In the genomic region with DNA sequence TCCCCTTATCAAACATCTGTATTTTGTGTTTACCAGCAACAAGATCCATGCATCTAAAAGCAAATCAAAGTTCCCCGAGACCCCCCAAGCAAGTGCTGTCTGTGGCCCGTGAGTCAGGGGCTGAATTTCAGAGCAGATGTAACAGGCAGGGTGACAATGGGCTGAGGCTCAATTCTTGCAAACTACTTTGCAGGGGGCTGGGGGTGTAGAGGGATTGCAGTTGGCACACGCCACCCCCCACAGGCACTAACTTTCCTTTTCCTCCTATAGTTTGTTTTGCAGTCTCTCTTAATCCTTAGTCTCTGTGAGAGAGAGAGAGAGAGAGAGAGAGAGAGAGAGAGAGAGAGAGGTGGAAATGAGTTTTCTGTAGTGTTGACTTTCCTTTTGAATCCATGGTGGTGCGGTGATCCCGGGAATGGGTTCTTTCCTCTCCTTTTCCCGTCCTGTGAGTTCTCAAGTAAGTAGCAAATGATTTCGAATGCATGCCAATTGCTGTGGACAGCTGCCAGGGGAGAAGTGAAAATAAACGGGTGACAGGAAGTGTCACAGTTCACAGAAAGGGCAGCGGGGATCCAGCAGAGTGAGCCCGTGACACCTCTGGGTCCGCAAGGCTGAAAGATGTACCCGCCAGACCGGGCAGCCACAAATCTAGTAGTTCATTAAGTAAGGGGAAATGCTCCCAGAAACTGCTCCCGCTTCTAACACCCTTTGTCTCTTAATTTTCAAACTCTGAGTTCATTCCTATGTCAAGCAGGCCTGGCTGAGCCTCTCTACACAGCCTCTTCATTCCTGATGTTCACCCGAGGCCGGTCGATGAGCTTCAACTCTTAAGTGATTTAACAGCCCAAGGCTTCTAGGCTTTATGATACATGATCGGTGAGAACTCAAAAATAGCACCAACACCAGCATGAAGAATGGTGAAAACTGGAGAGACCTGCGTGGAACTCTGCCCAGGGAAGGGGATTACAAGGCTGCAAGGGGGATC, we compare ENCODE assay signal across 8 mouse cellular contexts.
DNase-seq lines count a peak whose midpoint lies in the region; TF ChIP-seq lines count a peak whose summit lies in the region.

No protein-coding gene starts in this region.

- 15% methylated on average over 19 of the region's 19 CpGs for WGBS in heart, adult 2 months
- 17% methylated on average over 19 of the region's 19 CpGs for WGBS in lung, adult 2 months
- 21% methylated on average over 19 of the region's 19 CpGs for WGBS in small intestine, adult 2 months

- no peak for TF ChIP-seq CTCF in heart, adult 2 months (IDR thresholded peaks at IDR 0.05)
- TF ChIP-seq CTCF in lung, adult 2 months (IDR thresholded peaks at IDR 0.05; ENCODE audit: insufficient read depth, low read length), result no peak
- no peak for TF ChIP-seq CTCF in small intestine, adult 2 months (IDR thresholded peaks at IDR 0.05; ENCODE audit: extremely low read depth, insufficient read length, insufficient replicate concordance, low read depth, low read length)
- TF ChIP-seq CTCF in layer of hippocampus, adult 2 months (conservative IDR thresholded peaks at IDR 0.05), result no peak

- H3K9ac ChIP-seq in heart, adult 2 months (ENCODE audit: low read depth, low read length), result no peak overlapping the region

- DNase-seq in urinary bladder, postnatal 14 days (ENCODE audit: low spot score), result peak; percentile 14
- no peak for DNase-seq in urinary bladder, postnatal 25 days (ENCODE audit: low spot score)
- peak; percentile 50 to 53 for DNase-seq in heart, adult 2 months
- DNase-seq in kidney, adult 11 months, result peak; percentile 65
- DNase-seq in lung, adult 2 months, result peak; percentile 16
- no peak for DNase-seq in layer of hippocampus, adult 2 months (ENCODE audit: low spot score in 2 of 2)
- no peak for DNase-seq in thymus, adult 18-20 months

- H3K36me3 ChIP-seq in heart, adult 2 months (ENCODE audit: control insufficient read depth, insufficient read depth, low read length), result no peaks in the 10 kb centered on the region
- no peaks in the 10 kb centered on the region for H3K36me3 ChIP-seq in small intestine, adult 2 months (ENCODE audit: control insufficient read depth, insufficient read depth, low read length)

- intact Hi-C loops in heart, adult 2 months (cut with DNase I), result no loop called here

- no peaks in the 10 kb centered on the region for H3K27me3 ChIP-seq in heart, adult 2 months (ENCODE audit: control insufficient read depth, insufficient read depth, low read length)
- H3K27me3 ChIP-seq in small intestine, adult 2 months (ENCODE audit: control insufficient read depth, insufficient read depth, low read length), result no peaks in the 10 kb centered on the region

- no peaks in the 10 kb centered on the region for H3K79me2 ChIP-seq in heart, adult 2 months (replicated peaks; ENCODE audit: control insufficient read depth, insufficient read depth, low read length)

- TF ChIP-seq EP300 in heart, adult 2 months (IDR thresholded peaks at IDR 0.05; ENCODE audit: insufficient read depth, low read depth, low read length), result no peak

- no peak overlapping the region for H3K27ac ChIP-seq in heart, adult 2 months
- H3K27ac ChIP-seq in small intestine, adult 2 months (ENCODE audit: insufficient read depth, low read depth, low read length), result no peak overlapping the region; the same call in 1 of the 2 replicates
- H3K27ac ChIP-seq in layer of hippocampus, adult 2 months, result no peak overlapping the region

- H3K4me1 ChIP-seq in heart, adult 2 months (ENCODE audit: control insufficient read depth, insufficient read depth, low read length), result no peaks in the 10 kb centered on the region
- H3K4me1 ChIP-seq in lung, adult 2 months (ENCODE audit: control insufficient read depth, insufficient read depth, low read length), result peaks cover 3% of the 10 kb centered on the region
- H3K4me1 ChIP-seq in small intestine, adult 2 months (ENCODE audit: control insufficient read depth, insufficient read depth, insufficient read length, low read length), result no peaks in the 10 kb centered on the region

- no peak for TF ChIP-seq POLR2A in heart, adult 2 months (IDR thresholded peaks at IDR 0.05; ENCODE audit: insufficient read depth, low read depth, low read length)
- TF ChIP-seq POLR2A in lung, adult 2 months (IDR thresholded peaks at IDR 0.05; ENCODE audit: borderline replicate concordance, extremely low read depth, low read depth, low read length), result no peak
- no peak for TF ChIP-seq POLR2A in small intestine, adult 2 months (IDR thresholded peaks at IDR 0.05; ENCODE audit: low read depth, low read length)

- H3K4me3 ChIP-seq in heart, adult 2 months, result peak overlapping the region; percentile 12; the same call in 1 of the 2 replicates
- no peak overlapping the region for H3K4me3 ChIP-seq in lung, adult 2 months (replicated peaks; ENCODE audit: extremely low read depth, low read depth, low read length)
- H3K4me3 ChIP-seq in small intestine, adult 2 months (ENCODE audit: low read depth, low read length), result 0 out of 2 replicates have a peak overlapping the region, but pooled peaks have one; percentile 5
- H3K4me3 ChIP-seq in layer of hippocampus, adult 2 months, result no peak overlapping the region

Comparison
In these comparisons a context has a peak if more than half of its experiments do, and no peak if none do; other contexts are left out.
1. DNase-seq: peak in urinary bladder, postnatal 14 days (single experiment), heart, adult 2 months (2 of 2), kidney, adult 11 months (single experiment) and lung, adult 2 months (single experiment); none in urinary bladder, postnatal 25 days (single experiment), layer of hippocampus, adult 2 months (0 of 2) and thymus, adult 18-20 months (0 of 2).
2. H3K4me3 ChIP-seq: peak in heart, adult 2 months (single experiment) and small intestine, adult 2 months (single experiment); none in lung, adult 2 months (single experiment) and layer of hippocampus, adult 2 months (single experiment).